Mouse (Mus musculus) stomach, embryonic 14.5 days (tissue): ENCODE data around the gene Gm21976. TPM values are rescaled to one million over a fixed set of nuclear protein-coding genes. Genes with fewer than 3 reads are reported as not detected.

Experiments used
- ATAC-seq: fragments of 200-750 bp; cut with Nextera tagmentation; 2 replicates; pipeline ENCODE4 v1.8.0; 2017; ENCODE audit warnings: low read depth, moderate TSS enrichment; ENCODE audit not compliant: insufficient number of reproducible peaks, insufficient read depth, low FRiP score
- H3K27ac ChIP-seq: fragments of 300-500 bp; sonication (generic); 2 replicates; pipeline ENCODE4 v1.5.1; 2014; ENCODE audit warnings: mild to moderate bottlenecking, low read length, moderate library complexity, mixed read lengths
- H3K27me3 ChIP-seq: fragments of 300-500 bp; sonication (generic); 2 replicates; pipeline ENCODE4 v1.6.1; 2014; ENCODE audit warnings: low read length, control low read depth, mixed read lengths; ENCODE audit not compliant: control insufficient read depth, insufficient read depth
- H3K36me3 ChIP-seq: fragments of 300-500 bp; sonication (generic); 2 replicates; pipeline ENCODE4 v1.6.1; 2014; ENCODE audit warnings: mild to moderate bottlenecking, control low read depth, low read length, moderate library complexity, mixed read lengths; ENCODE audit not compliant: control insufficient read depth, insufficient read depth
- H3K4me1 ChIP-seq: fragments of 300-500 bp; sonication (generic); 2 replicates; pipeline ENCODE4 v1.6.1; 2014; ENCODE audit warnings: low read length, control low read depth, mixed read lengths; ENCODE audit not compliant: control insufficient read depth, insufficient read depth
- H3K4me2 ChIP-seq: fragments of 300-500 bp; sonication (generic); replicated peaks from 2 replicates; pipeline ENCODE4 v1.6.1; 2014; ENCODE audit warnings: low read depth, low read length, control low read depth
- H3K4me3 ChIP-seq: fragments of 300-500 bp; sonication (generic); 2 replicates; pipeline ENCODE4 v1.5.1; 2014; ENCODE audit warnings: low read depth, low read length, control low read depth
- H3K9ac ChIP-seq: fragments of 300-500 bp; sonication (generic); replicated peaks from 2 replicates; pipeline ENCODE4 v1.6.1; 2014; ENCODE audit warnings: low read depth, mild to moderate bottlenecking, control low read depth, low read length, moderate library complexity, mixed read lengths
- H3K9me3 ChIP-seq: fragments of 300-500 bp; sonication (generic); 2 replicates; pipeline ENCODE4 v1.6.1; 2016; ENCODE audit warnings: low read depth, low read length, control low read depth; ENCODE audit not compliant: control insufficient read depth
- WGBS: fragments of 180-500 bp; shearing (Covaris S2); extraction: QIAGEN DNeasy Blood & Tissue Kit; methylation state at CpG from one replicate; pipeline ENCODE4 v1.1.7; 2014; 5-methylcytosine and 5-hydroxymethylcytosine counted together
- polyA plus RNA-seq: library from polyadenylated mRNA; unstranded; fragments of >200 nt; fragmentation: Nextera tagmentation; extraction: Ambion mirVana; gene quantifications from 2 replicates; pipeline ENCODE4 v1.2.1, GENCODE M21; 2014

The Gm21976 gene
- polyA plus RNA-seq, 1 experiment from 2014 or later, result not detected

DNA sequence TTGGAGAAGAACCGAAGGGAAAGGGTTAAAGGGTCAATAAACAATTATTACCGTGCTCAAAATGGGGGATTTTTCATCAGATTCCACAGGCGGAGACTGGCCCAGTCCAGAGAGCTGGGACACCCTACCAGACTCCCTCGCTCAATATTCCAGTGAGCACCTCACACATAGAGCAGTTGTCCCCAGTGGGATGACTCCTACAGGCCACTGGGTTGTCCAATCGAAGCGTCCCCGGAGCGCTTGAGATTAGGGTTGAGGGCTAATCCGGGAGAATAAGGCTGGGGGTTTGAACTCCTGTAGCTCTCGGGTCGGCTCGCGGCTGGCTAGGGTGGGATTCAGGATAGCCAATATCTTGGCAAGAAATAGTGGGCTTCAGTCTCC, 74.0 kb downstream of the Gm21976 start:
- no peak for ATAC-seq
- Histone ChIP-seq H3K9me3 (no peaks in the 10 kb centered on the region), H3K27ac (no peak overlapping the region), H3K4me1 (peaks cover 18% of the 10 kb centered on the region), H3K36me3 (no peaks in the 10 kb centered on the region), H3K9ac (no peak overlapping the region), H3K27me3 (peaks cover 57% of the 10 kb centered on the region), H3K4me3 (peak overlapping the region; percentile 33), H3K4me2 (peak overlapping the region; percentile 73)
- 3% methylated on average over 13 of the region's 13 CpGs for WGBS

DNA sequence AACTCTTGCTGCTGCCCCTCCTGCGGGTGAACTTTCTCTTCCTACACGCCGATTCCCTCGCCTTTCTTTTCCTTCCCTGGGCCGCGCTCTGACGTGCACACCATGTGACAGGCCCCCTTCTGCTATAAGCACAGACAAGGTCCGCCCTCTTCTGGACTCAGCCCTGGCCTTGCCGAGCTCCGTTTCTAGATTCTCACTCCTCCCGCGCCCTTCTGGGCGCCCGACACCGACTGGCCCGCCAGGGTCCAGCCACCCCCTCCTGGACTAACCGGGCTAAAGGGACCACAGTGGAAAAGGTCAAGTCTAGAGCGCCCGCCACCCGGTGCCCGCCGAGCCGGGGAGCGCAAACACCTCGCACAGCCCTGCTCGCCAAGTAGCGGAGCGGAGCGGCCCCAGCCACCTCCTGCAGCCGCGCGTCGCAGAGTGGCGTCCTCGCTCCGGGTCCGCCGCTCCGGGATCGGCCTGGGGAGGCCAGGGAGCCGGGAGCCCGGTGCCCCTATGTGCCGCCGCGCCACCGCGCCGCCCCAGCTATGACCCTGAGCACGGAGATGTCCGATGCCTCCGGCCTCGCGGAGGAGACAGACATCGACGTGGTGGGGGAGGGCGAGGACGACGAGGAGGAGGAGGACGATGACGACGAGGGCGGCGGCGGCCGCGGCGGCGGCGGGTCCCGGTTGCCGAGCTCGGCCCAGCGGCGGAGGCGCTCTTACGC, 74.6 kb downstream of the Gm21976 start, which contains the start of gene Foxd1:
TSS of gene Foxd1 (plus strand) at position 153 of the 712 bp plus-strand sequence.
- Histone ChIP-seq H3K9me3 (no peaks in the 10 kb centered on the region), H3K4me3 (peak within 1 kb of the TSS; percentile 33), H3K36me3 (no peaks in the 10 kb centered on the region), H3K4me1 (peaks cover 18% of the 10 kb centered on the region), H3K27me3 (peaks cover 63% of the 10 kb centered on the region), H3K9ac (peak within 1 kb of the TSS; percentile 25; the same call in 1 of the 2 replicates), H3K4me2 (peak within 1 kb of the TSS; percentile 73), H3K27ac (no peak within 1 kb of the TSS)
- ATAC-seq, result peak; percentile 88
- WGBS, result under 1% methylated on average over 62 of the region's 76 CpGs

DNA sequence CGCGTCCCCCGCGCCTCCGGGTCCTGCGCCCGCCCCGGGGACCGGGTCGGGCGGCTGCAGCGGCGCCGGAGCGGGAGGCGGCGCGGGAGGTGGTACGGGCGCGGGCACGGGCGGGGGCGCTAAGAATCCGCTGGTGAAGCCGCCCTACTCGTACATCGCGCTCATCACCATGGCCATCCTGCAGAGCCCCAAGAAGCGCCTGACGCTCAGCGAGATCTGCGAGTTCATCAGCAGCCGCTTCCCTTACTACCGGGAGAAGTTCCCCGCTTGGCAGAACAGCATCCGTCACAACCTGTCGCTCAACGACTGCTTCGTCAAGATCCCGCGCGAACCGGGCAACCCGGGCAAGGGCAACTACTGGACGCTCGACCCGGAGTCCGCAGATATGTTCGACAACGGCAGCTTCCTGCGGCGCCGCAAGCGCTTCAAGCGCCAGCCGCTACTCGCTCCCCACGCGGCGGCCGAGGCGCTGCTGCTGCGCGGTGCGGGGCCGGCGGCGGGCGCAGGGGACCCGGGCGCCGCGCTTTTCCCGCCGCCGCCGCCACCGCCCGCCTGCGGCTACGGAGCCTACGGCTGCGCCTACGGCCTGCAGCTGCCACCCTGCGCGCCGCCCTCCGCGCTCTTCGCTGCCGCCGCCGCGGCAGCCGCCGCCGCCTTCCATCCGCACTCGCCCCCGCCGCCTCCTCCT, 75.3 kb downstream of the Gm21976 start:
- ATAC-seq, result no peak
- Histone ChIP-seq H3K27me3 (peaks cover 69% of the 10 kb centered on the region), H3K4me2 (peak overlapping the region; percentile 73), H3K4me3 (peak overlapping the region; percentile 33), H3K9me3 (no peaks in the 10 kb centered on the region), H3K4me1 (peaks cover 18% of the 10 kb centered on the region), H3K36me3 (no peaks in the 10 kb centered on the region), H3K9ac (no peak overlapping the region), H3K27ac (no peak overlapping the region)
- whole genome bisulfite sequencing, result 1% methylated on average over 83 of the region's 102 CpGs

- Histone ChIP-seq H3K4me2 (peak overlapping the region; percentile 73), H3K4me1 (peaks cover 18% of the 10 kb centered on the region), H3K27ac (no peak overlapping the region), H3K36me3 (no peaks in the 10 kb centered on the region), H3K27me3 (peaks cover 75% of the 10 kb centered on the region), H3K9me3 (no peaks in the 10 kb centered on the region), H3K9ac (no peak overlapping the region), H3K4me3 (peak overlapping the region; percentile 33)
- under 1% methylated on average over 67 of the region's 81 CpGs for WGBS
- ATAC-seq, result no peak
Measured at GRCm38 (mm10) chr13:98355559-98356111, 75.9 kb downstream of the Gm21976 start.

GRCm38 (mm10) chr13:98356176-98356972, 76.7 kb downstream of the Gm21976 start:
- no peak overlapping the region for H3K4me3 ChIP-seq
- no peak for ATAC-seq
- peaks cover 18% of the 10 kb centered on the region for H3K4me1 ChIP-seq
- H3K27ac ChIP-seq, result no peak overlapping the region
- no peaks in the 10 kb centered on the region for H3K9me3 ChIP-seq
- no peaks in the 10 kb centered on the region for H3K36me3 ChIP-seq
- H3K4me2 ChIP-seq, result no peak overlapping the region
- H3K27me3 ChIP-seq, result peaks cover 75% of the 10 kb centered on the region
- no peak overlapping the region for H3K9ac ChIP-seq
- 6% methylated on average over 9 of the region's 9 CpGs for WGBS

Other genes starting within 250 kb of the Gm21976 start
- gene Arhgef28, start 73.4 kb upstream of the Gm21976 start, polyA plus RNA-seq, result 28.4 and 28.9 TPM in 2 replicates
- 33.9 and 34.0 TPM in 2 replicates for gene Utp15, start 16.8 kb upstream of the Gm21976 start, polyA plus RNA-seq
- 33.2 and 33.9 TPM in 2 replicates for gene Ankra2, start 16.8 kb upstream of the Gm21976 start, polyA plus RNA-seq
- gene Btf3, start 37.1 kb downstream of the Gm21976 start, polyA plus RNA-seq, result 666 and 685 TPM in 2 replicates
- not detected in 2 replicates for gene Foxd1, start 74.4 kb downstream of the Gm21976 start, polyA plus RNA-seq
- 1.2 and 1.4 TPM in 2 replicates for gene Gm10320, start 212.1 kb downstream of the Gm21976 start, polyA plus RNA-seq